Mouse (Mus musculus) hindbrain, embryonic 11.5 days (tissue): ENCODE measurements around the gene 1110059E24Rik. TPM values are rescaled to one million over a fixed set of nuclear protein-coding genes. Genes with fewer than 3 reads are reported as not detected.
A peak's percentile ranks its signal among the peaks of the same experiment; 100 is the strongest.

Experiments used
- ATAC-seq: fragments of 200-750 bp; cut with Nextera tagmentation; 2 replicates; pipeline ENCODE4 v1.8.0; 2017; ENCODE audit warnings: mild to moderate bottlenecking, moderate TSS enrichment, moderate library complexity; ENCODE audit not compliant: low FRiP score
- DNase-seq: peaks from one replicate; pipeline ENCODE4 v3.0.0-alpha.2; 2015; ENCODE audit warnings: low spot score
- H3K27ac ChIP-seq: fragments of 300-500 bp; sonication (generic); 2 replicates; pipeline ENCODE4 v1.5.1; 2014; ENCODE audit warnings: mild to moderate bottlenecking, low read depth, low read length
- H3K27me3 ChIP-seq: fragments of 300-500 bp; sonication (generic); 2 replicates; pipeline ENCODE4 v1.6.1; 2014; ENCODE audit warnings: mild to moderate bottlenecking, low read length, moderate library complexity, mixed read lengths; ENCODE audit not compliant: control insufficient read depth, insufficient read depth
- H3K36me3 ChIP-seq: fragments of 300-500 bp; sonication (generic); 2 replicates; pipeline ENCODE4 v1.6.1; 2014; ENCODE audit warnings: mild to moderate bottlenecking, low read length, moderate library complexity, mixed read lengths; ENCODE audit not compliant: control insufficient read depth, insufficient read depth
- H3K4me1 ChIP-seq: fragments of 300-500 bp; sonication (generic); replicated peaks from 2 replicates; pipeline ENCODE4 v1.6.1; 2014; ENCODE audit warnings: low read length, mixed read lengths; ENCODE audit not compliant: control insufficient read depth, insufficient read depth
- H3K4me2 ChIP-seq: fragments of 300-500 bp; sonication (generic); replicated peaks from 2 replicates; pipeline ENCODE4 v1.6.1; 2014; ENCODE audit warnings: mild to moderate bottlenecking, low read depth, low read length
- H3K4me3 ChIP-seq: fragments of 300-500 bp; sonication (generic); 2 replicates; pipeline ENCODE4 v1.5.1; 2014; ENCODE audit warnings: low read depth, low read length
- H3K9ac ChIP-seq: fragments of 300-500 bp; sonication (generic); 2 replicates; pipeline ENCODE4 v1.6.1; 2014; ENCODE audit warnings: low read depth, low read length
- H3K9me3 ChIP-seq: fragments of 300-500 bp; sonication (generic); 2 replicates; pipeline ENCODE4 v1.6.1; 2016; ENCODE audit warnings: low read length; ENCODE audit not compliant: control insufficient read depth
- WGBS: fragments of 180-500 bp; shearing (Covaris S2); extraction: QIAGEN DNeasy Blood & Tissue Kit; methylation state at CpG from one replicate; pipeline ENCODE4 v1.1.7; 2014; 5-methylcytosine and 5-hydroxymethylcytosine counted together
- polyA plus RNA-seq: library from polyadenylated mRNA; unstranded; fragments of >200 nt; fragmentation: Nextera tagmentation; extraction: Ambion mirVana; gene quantifications from 2 replicates; pipeline ENCODE4 v1.2.1, GENCODE M21; 2014

1110059E24Rik gene
- 74.5 and 75.6 TPM in 2 replicates for polyA plus RNA-seq

DNA sequence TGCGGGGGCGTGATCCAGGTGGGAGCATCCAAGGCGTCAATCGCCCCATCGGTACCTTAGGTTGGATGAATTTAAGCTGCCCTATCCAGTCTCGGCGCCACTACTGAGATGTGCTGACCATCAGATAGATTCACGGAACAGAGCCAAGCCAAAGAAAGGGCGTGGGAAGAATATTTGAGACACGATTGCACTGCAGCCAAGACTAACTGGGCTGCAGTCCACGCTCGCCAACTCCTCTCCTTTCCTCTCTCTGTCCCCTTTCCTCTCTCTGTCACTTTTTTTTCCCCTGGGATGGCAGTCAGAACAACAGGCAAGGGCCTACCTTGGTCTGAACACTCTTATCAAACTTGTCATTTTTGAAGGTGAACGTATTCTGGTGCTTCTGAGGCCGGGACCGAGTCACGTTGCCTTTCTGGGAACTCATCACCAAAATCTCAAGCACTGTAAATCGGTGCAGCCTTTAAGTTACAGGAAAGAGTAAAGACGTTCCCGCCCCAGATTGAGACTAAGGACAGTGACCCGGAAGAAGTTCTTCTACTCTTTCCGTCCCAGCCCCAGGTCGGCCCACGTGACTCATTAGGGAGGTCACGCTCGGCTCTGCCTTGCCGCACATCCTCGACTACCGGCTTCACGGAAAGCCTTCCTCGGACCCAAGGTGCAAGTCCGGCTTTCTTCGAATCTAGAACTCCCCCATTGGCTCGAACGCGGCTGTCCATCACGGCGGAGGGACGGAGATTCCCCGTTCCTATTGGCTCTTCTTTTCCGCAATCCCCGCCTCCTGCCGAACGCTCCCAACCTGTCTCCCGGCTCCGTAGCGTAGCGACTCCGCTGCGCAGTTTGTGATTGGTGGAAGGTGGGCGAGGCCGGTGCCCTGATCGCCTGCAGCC, at the start of gene 1110059E24Rik:
Gene 1110059E24Rik, minus strand, starts transcription at position 692 of the 887 bp plus-strand sequence.
- 6% methylated on average over 52 of the region's 52 CpGs for WGBS
- no peaks in the 10 kb centered on the region for H3K36me3 ChIP-seq
- DNase-seq (peak; percentile 95), ATAC-seq (peak; percentile 99)
- H3K4me3 ChIP-seq: peak within 1 kb of the TSS; percentile 87
- no peaks in the 10 kb centered on the region for H3K27me3 ChIP-seq
- peaks cover 2% of the 10 kb centered on the region; the same call in 1 of the 2 replicates for H3K4me1 ChIP-seq
- peak within 1 kb of the TSS; percentile 93 for H3K9ac ChIP-seq
- peak within 1 kb of the TSS; percentile 99 for H3K27ac ChIP-seq
- no peaks in the 10 kb centered on the region for H3K9me3 ChIP-seq
- peak within 1 kb of the TSS; percentile 67 for H3K4me2 ChIP-seq

DNA sequence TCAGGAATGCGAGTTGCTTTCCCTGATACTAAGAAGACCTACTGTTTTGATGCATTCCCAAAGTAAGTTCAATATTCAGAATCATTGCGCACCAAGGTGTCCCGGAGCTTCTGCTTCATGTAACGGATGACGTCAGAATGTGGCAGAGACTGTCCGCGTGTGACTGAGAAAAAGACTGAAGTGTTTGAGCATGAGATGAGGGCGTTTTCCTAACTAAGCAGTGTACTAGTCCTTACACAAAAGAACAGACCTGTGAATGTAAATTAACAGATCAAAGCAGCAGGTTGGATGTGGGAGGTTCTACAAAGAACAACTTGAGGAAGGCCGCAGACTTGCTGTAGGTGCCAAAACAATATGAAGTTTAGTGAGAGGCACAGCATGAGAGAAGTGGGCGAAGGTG, 28.2 kb upstream of the 1110059E24Rik start:
- ATAC-seq (no peak), DNase-seq (no peak)
- Histone ChIP-seq H3K9me3 (no peaks in the 10 kb centered on the region), H3K4me2 (no peak overlapping the region), H3K4me3 (no peak overlapping the region), H3K4me1 (no peaks in the 10 kb centered on the region), H3K36me3 (no peaks in the 10 kb centered on the region), H3K9ac (no peak overlapping the region), H3K27ac (no peak overlapping the region), H3K27me3 (no peaks in the 10 kb centered on the region)
- whole genome bisulfite sequencing: 95% methylated on average over 10 of the region's 10 CpGs

DNA sequence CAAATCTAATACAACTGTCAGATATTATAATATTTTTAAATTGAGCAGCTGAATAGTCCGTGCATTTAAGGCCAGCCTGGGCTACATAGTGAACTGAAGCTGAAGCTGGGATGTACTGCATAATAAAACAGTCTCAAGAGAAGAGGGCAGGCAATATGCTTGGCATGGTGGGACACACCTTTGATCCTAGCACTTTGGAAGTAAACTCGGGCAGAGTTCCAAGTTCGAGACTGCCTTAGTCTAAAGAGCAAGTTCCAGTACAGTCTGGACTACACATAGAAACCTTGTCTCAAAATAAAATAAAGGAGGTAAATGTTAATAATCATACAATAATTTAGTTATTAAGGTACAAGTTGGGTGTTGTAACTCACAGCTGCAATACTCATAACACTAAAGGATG, 27.3 kb upstream of the 1110059E24Rik start:
- no peaks in the 10 kb centered on the region for H3K4me1 ChIP-seq
- WGBS: 98% methylated on average over 3 of the region's 3 CpGs
- H3K4me2 ChIP-seq: no peak overlapping the region
- no peak overlapping the region for H3K4me3 ChIP-seq
- DNase-seq (no peak), ATAC-seq (no peak)
- no peaks in the 10 kb centered on the region for H3K27me3 ChIP-seq
- H3K36me3 ChIP-seq: no peaks in the 10 kb centered on the region
- H3K9ac ChIP-seq: no peak overlapping the region
- H3K9me3 ChIP-seq: no peaks in the 10 kb centered on the region
- H3K27ac ChIP-seq: no peak overlapping the region

DNA sequence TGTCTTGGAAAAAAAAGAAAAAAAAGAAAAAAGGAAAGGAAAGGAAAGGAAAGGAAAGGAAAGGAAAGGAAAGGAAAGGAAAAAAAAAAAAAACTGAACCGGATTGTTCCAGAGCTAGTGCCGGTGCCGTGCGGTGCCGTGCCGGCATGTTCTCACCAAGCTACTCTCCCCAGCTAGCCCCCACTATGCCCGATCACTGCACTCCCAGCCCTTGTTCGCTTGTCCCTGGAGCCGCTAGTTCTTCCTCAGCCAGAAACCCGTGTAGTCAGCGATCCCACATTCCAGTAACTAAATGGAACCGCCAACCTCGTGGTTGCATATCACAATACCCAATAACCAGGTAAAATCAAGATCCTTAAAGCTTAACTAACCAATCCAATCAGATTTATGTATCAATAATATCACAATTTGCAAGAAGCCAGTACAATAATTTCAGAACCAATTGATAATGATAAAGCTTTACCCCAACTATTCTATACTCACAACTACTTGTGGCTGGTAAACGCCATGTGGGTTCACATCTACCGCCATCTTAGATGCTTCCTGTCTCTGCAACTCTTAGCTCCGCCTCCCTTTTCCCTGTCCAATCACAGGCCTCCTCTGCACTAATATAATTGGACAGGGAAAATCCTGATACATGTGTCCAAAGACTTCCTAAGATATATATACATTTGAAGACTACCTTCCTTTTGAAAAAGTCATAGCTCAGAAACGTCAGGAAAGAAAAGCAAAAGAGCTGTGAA, 21.7 kb upstream of the 1110059E24Rik start:
- DNase-seq (no peak), ATAC-seq (no peak)
- Histone ChIP-seq H3K27ac (no peak overlapping the region), H3K27me3 (no peaks in the 10 kb centered on the region), H3K36me3 (no peaks in the 10 kb centered on the region), H3K4me1 (no peaks in the 10 kb centered on the region), H3K4me2 (no peak overlapping the region), H3K9ac (no peak overlapping the region), H3K9me3 (no peaks in the 10 kb centered on the region), H3K4me3 (no peak overlapping the region)
- WGBS: 98% methylated on average over 17 of the region's 17 CpGs

DNA sequence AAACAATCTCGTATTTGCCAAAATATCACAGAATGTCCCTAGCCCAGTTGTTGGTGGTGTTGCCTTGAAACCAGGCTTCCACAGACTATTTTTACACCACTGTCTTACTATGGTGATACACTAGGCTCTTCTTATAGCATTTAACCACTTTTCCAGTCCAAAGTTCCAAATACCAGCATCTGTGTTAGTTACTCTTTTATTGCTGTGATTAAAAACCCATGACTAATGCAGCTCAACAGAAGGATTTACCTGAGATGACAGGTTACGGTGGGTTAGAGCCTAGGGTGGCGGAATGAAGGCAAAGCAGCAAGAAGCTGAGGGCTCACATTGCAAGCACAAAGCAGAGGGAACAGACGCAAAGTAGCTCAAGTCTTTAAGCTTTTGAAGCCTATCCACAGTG, 16.9 kb upstream of the 1110059E24Rik start:
- no peaks in the 10 kb centered on the region for H3K27me3 ChIP-seq
- no peak overlapping the region for H3K4me2 ChIP-seq
- H3K4me1 ChIP-seq: no peaks in the 10 kb centered on the region
- no peaks in the 10 kb centered on the region for H3K36me3 ChIP-seq
- no peak overlapping the region for H3K9ac ChIP-seq
- no peaks in the 10 kb centered on the region for H3K9me3 ChIP-seq
- DNase-seq: no peak
- no peak for ATAC-seq
- no peak overlapping the region for H3K4me3 ChIP-seq
- WGBS: 95% methylated on average over 4 of the region's 4 CpGs
- no peak overlapping the region for H3K27ac ChIP-seq

DNA sequence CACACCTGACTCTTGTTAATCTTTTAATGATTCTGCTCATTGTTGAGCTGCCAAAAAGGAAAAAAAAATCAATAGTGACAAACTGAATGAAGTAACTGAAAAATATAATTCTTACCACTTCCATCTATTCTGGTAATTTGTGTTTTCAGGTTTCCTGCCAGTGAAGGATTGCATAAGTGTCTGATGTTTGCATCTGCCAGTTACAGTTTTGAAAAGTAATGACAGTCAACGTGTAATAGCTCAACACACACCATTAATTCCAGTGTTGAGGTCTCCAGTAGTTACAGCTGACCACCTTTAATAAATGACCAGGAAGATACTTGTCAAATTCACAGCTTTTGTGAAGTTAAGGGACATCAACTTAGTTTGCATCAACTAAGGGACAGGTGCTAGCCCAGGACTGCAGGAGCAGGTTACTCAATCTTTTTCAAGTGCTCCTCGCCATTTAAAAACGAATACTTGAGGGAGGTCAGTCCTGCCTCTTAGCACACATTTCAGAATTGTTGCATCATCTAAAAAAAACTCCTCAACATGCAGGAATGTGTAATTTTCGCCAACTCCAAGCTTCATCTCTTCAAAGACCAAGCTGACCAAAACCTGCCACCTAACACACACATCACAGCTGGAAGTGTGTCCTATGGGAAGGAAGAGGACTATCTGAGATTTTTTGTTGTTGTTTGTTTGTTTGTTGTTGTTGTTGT, 11.1 kb upstream of the 1110059E24Rik start:
- 90% methylated on average over 4 of the region's 4 CpGs for WGBS
- H3K9ac ChIP-seq: no peak overlapping the region
- no peak for DNase-seq

DNA sequence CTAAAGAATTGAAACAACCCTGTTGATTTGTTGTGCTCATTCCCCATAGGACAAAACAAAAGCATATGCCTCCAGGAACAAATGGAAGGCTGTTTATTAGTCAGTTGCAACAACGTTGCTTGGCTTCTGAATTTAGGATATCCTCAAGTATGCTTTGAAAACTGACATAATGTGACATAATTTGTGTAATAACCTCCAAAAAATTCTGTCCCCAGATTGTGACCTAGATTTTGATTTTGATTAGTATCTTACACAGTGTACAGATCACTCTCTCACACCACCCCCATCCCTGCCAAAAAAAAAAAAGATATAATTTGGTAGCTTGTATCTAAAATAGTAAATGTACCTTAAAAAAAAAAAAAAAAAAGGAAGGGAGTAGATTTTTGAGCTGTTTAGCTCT, 8.0 kb upstream of the 1110059E24Rik start:
- DNase-seq (no peak), ATAC-seq (no peak)
- H3K27ac ChIP-seq: no peak overlapping the region
- no peak overlapping the region for H3K4me2 ChIP-seq
- H3K4me1 ChIP-seq: no peaks in the 10 kb centered on the region
- H3K4me3 ChIP-seq: no peak overlapping the region
- H3K9ac ChIP-seq: no peak overlapping the region
- 92% methylated on average over 1 of the region's 1 CpGs for WGBS
- no peaks in the 10 kb centered on the region for H3K36me3 ChIP-seq
- no peaks in the 10 kb centered on the region for H3K9me3 ChIP-seq
- no peaks in the 10 kb centered on the region for H3K27me3 ChIP-seq

More for the DNA sequence above, 11.1 kb upstream of the 1110059E24Rik start:
- no peak overlapping the region for H3K4me2 ChIP-seq
- no peaks in the 10 kb centered on the region for H3K27me3 ChIP-seq
- ATAC-seq: no peak
- no peak overlapping the region for H3K27ac ChIP-seq
- H3K9me3 ChIP-seq: no peaks in the 10 kb centered on the region
- no peak overlapping the region for H3K4me3 ChIP-seq
- no peaks in the 10 kb centered on the region for H3K4me1 ChIP-seq
- H3K36me3 ChIP-seq: no peaks in the 10 kb centered on the region

DNA sequence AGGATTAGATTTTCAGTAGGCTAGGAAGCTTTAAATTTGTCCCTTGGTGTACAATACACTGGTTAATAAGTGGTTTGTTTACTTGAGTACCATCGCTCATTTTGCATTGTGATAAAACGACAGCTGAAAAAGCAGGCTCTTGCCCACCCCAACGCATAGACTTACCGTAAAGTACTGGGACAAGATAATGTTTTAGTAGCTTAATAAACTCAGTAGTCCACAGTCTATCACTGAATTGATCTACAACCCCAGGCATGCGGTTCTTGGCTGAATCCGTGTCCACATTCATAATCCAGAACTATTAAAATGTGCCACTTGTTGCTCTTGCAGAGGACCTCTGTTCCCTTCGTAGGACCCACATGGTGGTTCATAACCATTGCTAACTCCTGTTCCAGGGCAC, 2.0 kb upstream of the 1110059E24Rik start:
- Histone ChIP-seq H3K9ac (peak overlapping the region; percentile 44; the same call in 1 of the 2 replicates), H3K4me3 (peak overlapping the region; percentile 87), H3K27me3 (no peaks in the 10 kb centered on the region), H3K9me3 (no peaks in the 10 kb centered on the region), H3K4me1 (peaks cover 2% of the 10 kb centered on the region; the same call in 1 of the 2 replicates), H3K4me2 (peak overlapping the region; percentile 34), H3K27ac (no peak overlapping the region), H3K36me3 (no peaks in the 10 kb centered on the region)
- 79% methylated on average over 7 of the region's 7 CpGs for WGBS
- DNase-seq (no peak), ATAC-seq (no peak)
